Mouse (Mus musculus): ENCODE data around the gene Naip1. TPM values are rescaled to one million over a fixed set of nuclear protein-coding genes. Genes with fewer than 3 reads are reported as not detected.
"Not testable (repeated sequence)": the region's sequence is repeated elsewhere in the genome, so short reads cannot be mapped to it uniquely, and the experiment has no call there.

Naip1 gene
- 0.04 and 0.05 TPM in 2 replicates for total RNA-seq (2012; rRNA removed)

- DNase-seq (ENCODE audit: low read depth, low spot score); H3K9ac ChIP-seq (ENCODE audit: insufficient read depth, low read depth, low read length, poor library complexity, severe bottlenecking); H3K4me3 ChIP-seq (ENCODE audit: insufficient read depth in 1 of 2, low read depth in 1 of 2, low read length in 2 of 2, poor library complexity in 1 of 2, severe bottlenecking in 1 of 2); in situ Hi-C loops (cut with MboI; ENCODE audit: low sequenced_read_pairs in 2 of 2, unreplicated experiment in 2 of 2); H3K36me3 ChIP-seq (ENCODE audit: control insufficient read depth, insufficient read depth, low read length, poor library complexity, severe bottlenecking); H3K4me1 ChIP-seq (ENCODE audit: control insufficient read depth in 2 of 2, insufficient read depth in 2 of 2, low read length in 2 of 2, poor library complexity in 1 of 2); H3K9me3 ChIP-seq (ENCODE audit: control insufficient read depth, insufficient read depth, low read depth, low read length); H3K27ac ChIP-seq (ENCODE audit: insufficient read depth, low read depth, low read length, poor library complexity, severe bottlenecking): not testable (repeated sequence)
Observed at GRCm38 (mm10) chr13:100452415-100453127, at the start of gene Naip1. Naip1 (minus strand) TSS chr13:100452869.

- H3K27ac ChIP-seq (ENCODE audit: insufficient read depth, low read depth, low read length, poor library complexity, severe bottlenecking); H3K9ac ChIP-seq (ENCODE audit: insufficient read depth, low read depth, low read length, poor library complexity, severe bottlenecking); H3K9me3 ChIP-seq (ENCODE audit: control insufficient read depth, insufficient read depth, low read depth, low read length); H3K4me3 ChIP-seq (ENCODE audit: insufficient read depth in 1 of 2, low read depth in 1 of 2, low read length in 2 of 2, poor library complexity in 1 of 2, severe bottlenecking in 1 of 2); H3K36me3 ChIP-seq (ENCODE audit: control insufficient read depth, insufficient read depth, low read length, poor library complexity, severe bottlenecking); in situ Hi-C loops (cut with MboI; ENCODE audit: low sequenced_read_pairs in 2 of 2, unreplicated experiment in 2 of 2); H3K4me1 ChIP-seq (ENCODE audit: control insufficient read depth in 2 of 2, insufficient read depth in 2 of 2, low read length in 2 of 2, poor library complexity in 1 of 2); DNase-seq (ENCODE audit: low read depth, low spot score): not testable (repeated sequence)
Observed at GRCm38 (mm10) chr13:100499625-100500024, 47.0 kb upstream of the Naip1 start.

GRCm38 (mm10) chr13:100495337-100495736 is 42.7 kb upstream of the Naip1 start:
- TF ChIP-seq CHD2 (IDR thresholded peaks at IDR 0.05; ENCODE audit: low read depth, low read length) (no peak), MAFK (IDR thresholded peaks at IDR 0.05; ENCODE audit: insufficient read depth, low read depth, low read length) (no peak), ZC3H11A (IDR thresholded peaks at IDR 0.05; ENCODE audit: borderline replicate concordance, low read depth, low read length) (no peak), ZNF384 (IDR thresholded peaks at IDR 0.05; ENCODE audit: low read depth, low read length) (no peak), HCFC1 (IDR thresholded peaks at IDR 0.05; ENCODE audit: borderline replicate concordance, insufficient read depth, low read length) (no peak)
- Histone ChIP-seq H3K4me3 (ENCODE audit: insufficient read depth in 1 of 2, low read depth in 1 of 2, low read length in 2 of 2, poor library complexity in 1 of 2, severe bottlenecking in 1 of 2) (no peak overlapping the region), H3K4me1 (ENCODE audit: control insufficient read depth in 2 of 2, insufficient read depth in 2 of 2, low read length in 2 of 2, poor library complexity in 1 of 2) (peaks cover 0 to 3% of the 10 kb centered on the region in 2 experiments; a peak in 1 of 4 replicates), H3K9me3 (ENCODE audit: control insufficient read depth, insufficient read depth, low read depth, low read length) (no peaks in the 10 kb centered on the region), H3K27ac (ENCODE audit: insufficient read depth, low read depth, low read length, poor library complexity, severe bottlenecking) (no peak overlapping the region), H3K36me3 (ENCODE audit: control insufficient read depth, insufficient read depth, low read length, poor library complexity, severe bottlenecking) (no peaks in the 10 kb centered on the region; the same call in 1 of the 2 replicates), H3K9ac (ENCODE audit: insufficient read depth, low read depth, low read length, poor library complexity, severe bottlenecking) (no peak overlapping the region)
- DNase-seq (ENCODE audit: low read depth, low spot score), result no peak
- in situ Hi-C loops (cut with MboI; ENCODE audit: low sequenced_read_pairs in 2 of 2, unreplicated experiment in 2 of 2), result no loop called here

- H3K4me1 ChIP-seq (ENCODE audit: control insufficient read depth in 2 of 2, insufficient read depth in 2 of 2, low read length in 2 of 2, poor library complexity in 1 of 2); H3K4me3 ChIP-seq (ENCODE audit: insufficient read depth in 1 of 2, low read depth in 1 of 2, low read length in 2 of 2, poor library complexity in 1 of 2, severe bottlenecking in 1 of 2); in situ Hi-C loops (cut with MboI; ENCODE audit: low sequenced_read_pairs in 2 of 2, unreplicated experiment in 2 of 2); H3K27ac ChIP-seq (ENCODE audit: insufficient read depth, low read depth, low read length, poor library complexity, severe bottlenecking); H3K9ac ChIP-seq (ENCODE audit: insufficient read depth, low read depth, low read length, poor library complexity, severe bottlenecking); H3K9me3 ChIP-seq (ENCODE audit: control insufficient read depth, insufficient read depth, low read depth, low read length); H3K36me3 ChIP-seq (ENCODE audit: control insufficient read depth, insufficient read depth, low read length, poor library complexity, severe bottlenecking): not testable (repeated sequence)
- peak; percentile 24 for DNase-seq (ENCODE audit: low read depth, low spot score)
Observed at GRCm38 (mm10) chr13:100494370-100494769, 41.7 kb upstream of the Naip1 start.

- H3K4me3 ChIP-seq (ENCODE audit: insufficient read depth in 1 of 2, low read depth in 1 of 2, low read length in 2 of 2, poor library complexity in 1 of 2, severe bottlenecking in 1 of 2), result 0 out of 4 replicates have a peak overlapping the region, but pooled peaks of 1 of the 2 experiments have one; percentile 96
- H3K27ac ChIP-seq (ENCODE audit: insufficient read depth, low read depth, low read length, poor library complexity, severe bottlenecking), result no peak overlapping the region
- H3K36me3 ChIP-seq (ENCODE audit: control insufficient read depth, insufficient read depth, low read length, poor library complexity, severe bottlenecking), result peaks cover 2% of the 10 kb centered on the region; the same call in 1 of the 2 replicates
- H3K9ac ChIP-seq (ENCODE audit: insufficient read depth, low read depth, low read length, poor library complexity, severe bottlenecking), result no peak overlapping the region
- in situ Hi-C loops (cut with MboI; ENCODE audit: low sequenced_read_pairs in 2 of 2, unreplicated experiment in 2 of 2), result no loop called here
- TF ChIP-seq ZNF384 (IDR thresholded peaks at IDR 0.05; ENCODE audit: low read depth, low read length), result no peak
- no peak for TF ChIP-seq HCFC1 (IDR thresholded peaks at IDR 0.05; ENCODE audit: borderline replicate concordance, insufficient read depth, low read length)
- TF ChIP-seq ZC3H11A (IDR thresholded peaks at IDR 0.05; ENCODE audit: borderline replicate concordance, low read depth, low read length), result no peak
- no peak for TF ChIP-seq CHD2 (IDR thresholded peaks at IDR 0.05; ENCODE audit: low read depth, low read length)
- TF ChIP-seq MAFK (IDR thresholded peaks at IDR 0.05; ENCODE audit: insufficient read depth, low read depth, low read length), result no peak
- H3K4me1 ChIP-seq (ENCODE audit: control insufficient read depth in 2 of 2, insufficient read depth in 2 of 2, low read length in 2 of 2, poor library complexity in 1 of 2), result peaks cover 0 to 3% of the 10 kb centered on the region in 2 experiments; a peak in 1 of 4 replicates
- H3K9me3 ChIP-seq (ENCODE audit: control insufficient read depth, insufficient read depth, low read depth, low read length), result no peaks in the 10 kb centered on the region
- no peak for DNase-seq (ENCODE audit: low read depth, low spot score)
Observed at GRCm38 (mm10) chr13:100493313-100493712, 40.6 kb upstream of the Naip1 start.

All from ES-E14 (cell line).